Mouse (Mus musculus): ENCODE data around the gene Tbc1d8. TPM values are rescaled to one million over a fixed set of nuclear protein-coding genes. Genes with fewer than 3 reads are reported as not detected.

Tbc1d8 gene
- polyA plus RNA-seq, 1 experiment from 2014 or later = 13.2 TPM

DNA sequence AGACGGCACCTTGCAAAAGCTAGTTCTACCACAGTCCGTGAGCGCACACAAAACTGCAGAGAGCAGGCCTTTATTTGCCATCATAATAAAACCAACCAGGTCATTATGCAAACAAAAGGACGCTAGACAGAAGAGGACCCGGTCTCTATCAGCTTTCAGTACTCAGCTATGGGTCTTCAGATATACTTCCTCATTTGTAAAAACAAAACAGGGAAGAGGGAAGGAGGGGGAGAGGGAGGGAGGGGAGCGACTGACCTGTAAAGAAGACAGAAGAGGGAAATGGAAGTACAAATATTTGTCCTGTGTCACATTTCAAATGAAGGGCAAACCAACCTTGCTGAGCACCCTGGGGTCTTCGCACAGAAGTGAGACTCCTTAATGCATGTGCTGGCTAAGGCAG is 69.9 kb downstream of the Tbc1d8 start:
- peaks cover 4 to 7% of the 10 kb centered on the region in 2 experiments; a peak in 1 of 4 replicates for H3K4me1 ChIP-seq (ENCODE audit: control insufficient read depth in 2 of 2, insufficient read depth in 2 of 2, low read length in 2 of 2)
- H3K36me3 ChIP-seq (ENCODE audit: control insufficient read depth, insufficient read depth, low read length) = 0 out of 2 replicates have a peak, but pooled peaks cover 3% of the 10 kb centered on the region
- H3K27ac ChIP-seq (replicated peaks in 1 of 2; ENCODE audit: control insufficient read depth in 1 of 2, insufficient read depth in 1 of 2, low read depth in 2 of 2, low read length in 2 of 2) = no peak overlapping the region
- H3K27me3 ChIP-seq (ENCODE audit: control insufficient read depth, insufficient read depth, low read length) = no peaks in the 10 kb centered on the region
- no peak overlapping the region for H3K9ac ChIP-seq (ENCODE audit: low read length)
- no peaks in the 10 kb centered on the region for H3K9me3 ChIP-seq (ENCODE audit: control insufficient read depth, low read length)
- no peak for ATAC-seq (ENCODE audit: insufficient number of reproducible peaks, insufficient read depth, low FRiP score, low read depth)
- no peak overlapping the region for H3K4me2 ChIP-seq (ENCODE audit: low read length)
- no peak overlapping the region for H3K4me3 ChIP-seq (ENCODE audit: control insufficient read depth in 1 of 2, insufficient read depth in 1 of 2, low read depth in 1 of 2, low read length in 2 of 2)
- 75% methylated on average over 7 of the region's 7 CpGs for WGBS

DNA sequence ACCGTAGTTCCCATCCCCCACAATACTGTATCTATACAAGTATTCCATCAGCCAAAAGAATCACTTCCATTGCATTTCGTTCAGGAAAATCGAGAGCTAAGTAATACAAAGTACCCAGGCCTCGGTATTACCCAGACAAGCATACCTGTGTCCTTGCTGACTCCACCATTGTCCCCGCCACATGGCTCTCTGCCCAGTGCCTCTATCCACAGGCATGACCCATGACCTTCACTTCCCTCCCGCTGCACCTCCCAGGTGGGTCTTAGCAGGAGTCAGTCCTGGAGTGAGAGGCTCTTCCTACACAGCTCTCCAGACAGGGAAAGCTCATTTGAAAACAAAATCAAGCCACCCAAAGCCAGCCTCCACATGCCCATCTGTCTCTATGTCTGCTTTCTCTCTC is 70.4 kb downstream of the Tbc1d8 start:
- H3K9me3 ChIP-seq (ENCODE audit: control insufficient read depth, low read length) = no peaks in the 10 kb centered on the region
- H3K4me3 ChIP-seq (ENCODE audit: control insufficient read depth in 1 of 2, insufficient read depth in 1 of 2, low read depth in 1 of 2, low read length in 2 of 2) = no peak overlapping the region
- peaks cover 4 to 7% of the 10 kb centered on the region in 2 experiments; a peak in 1 of 4 replicates for H3K4me1 ChIP-seq (ENCODE audit: control insufficient read depth in 2 of 2, insufficient read depth in 2 of 2, low read length in 2 of 2)
- 0 out of 2 replicates have a peak, but pooled peaks cover 3% of the 10 kb centered on the region for H3K36me3 ChIP-seq (ENCODE audit: control insufficient read depth, insufficient read depth, low read length)
- H3K9ac ChIP-seq (ENCODE audit: low read length) = no peak overlapping the region
- no peak for ATAC-seq (ENCODE audit: insufficient number of reproducible peaks, insufficient read depth, low FRiP score, low read depth)
- WGBS = 86% methylated on average over 6 of the region's 6 CpGs
- no peak overlapping the region for H3K27ac ChIP-seq (replicated peaks in 1 of 2; ENCODE audit: control insufficient read depth in 1 of 2, insufficient read depth in 1 of 2, low read depth in 2 of 2, low read length in 2 of 2)
- H3K27me3 ChIP-seq (ENCODE audit: control insufficient read depth, insufficient read depth, low read length) = no peaks in the 10 kb centered on the region
- H3K4me2 ChIP-seq (ENCODE audit: low read length) = no peak overlapping the region

DNA sequence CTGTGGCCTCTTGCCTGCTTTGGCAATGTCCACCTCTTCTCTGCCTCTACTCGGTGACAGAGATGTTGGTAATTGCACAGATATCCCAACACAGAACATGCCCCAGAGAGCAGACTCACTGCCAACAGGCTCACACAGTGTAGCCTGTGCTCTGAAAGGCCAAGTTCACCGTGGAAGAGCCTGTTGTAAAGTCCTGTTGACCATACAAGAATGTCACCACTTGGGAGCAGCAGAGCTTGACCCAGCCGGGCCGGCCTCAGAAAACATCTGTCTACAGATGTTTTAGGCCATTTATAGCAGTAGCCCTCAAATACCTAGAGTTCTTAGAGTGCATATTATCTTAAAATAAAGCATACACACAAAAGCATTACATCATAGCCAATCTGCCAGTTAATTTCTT is 71.4 kb downstream of the Tbc1d8 start:
- Histone ChIP-seq H3K9ac (ENCODE audit: low read length) (no peak overlapping the region), H3K27ac (replicated peaks in 1 of 2; ENCODE audit: control insufficient read depth in 1 of 2, insufficient read depth in 1 of 2, low read depth in 2 of 2, low read length in 2 of 2) (no peak overlapping the region), H3K4me1 (ENCODE audit: control insufficient read depth in 2 of 2, insufficient read depth in 2 of 2, low read length in 2 of 2) (peaks cover 4 to 7% of the 10 kb centered on the region in 2 experiments; a peak in 1 of 4 replicates), H3K27me3 (ENCODE audit: control insufficient read depth, insufficient read depth, low read length) (no peaks in the 10 kb centered on the region), H3K9me3 (ENCODE audit: control insufficient read depth, low read length) (no peaks in the 10 kb centered on the region), H3K36me3 (ENCODE audit: control insufficient read depth, insufficient read depth, low read length) (peaks cover 11% of the 10 kb centered on the region; the same call in 1 of the 2 replicates), H3K4me3 (ENCODE audit: control insufficient read depth in 1 of 2, insufficient read depth in 1 of 2, low read depth in 1 of 2, low read length in 2 of 2) (no peak overlapping the region), H3K4me2 (ENCODE audit: low read length) (no peak overlapping the region)
- ATAC-seq (ENCODE audit: insufficient number of reproducible peaks, insufficient read depth, low FRiP score, low read depth) = no peak
- 51% methylated on average over 4 of the region's 4 CpGs for WGBS

DNA sequence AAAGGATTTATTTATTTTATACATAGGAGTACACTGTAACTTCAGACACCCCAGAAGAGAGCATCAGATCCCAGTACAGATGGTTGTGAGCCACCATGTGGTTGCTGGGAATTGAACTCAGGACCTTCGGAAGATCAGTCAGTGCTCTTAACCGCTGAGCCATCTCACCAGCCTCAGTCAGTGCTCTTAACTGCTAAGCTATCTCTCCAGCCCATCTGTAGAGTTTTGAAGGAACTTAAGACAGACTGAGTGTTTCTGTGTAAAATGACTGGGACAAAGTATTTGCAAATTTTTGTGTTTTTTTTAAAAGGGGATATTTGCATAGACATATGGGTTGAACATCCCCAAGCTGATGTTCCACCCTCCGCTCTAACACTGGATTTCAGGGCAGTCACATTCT is 78.4 kb downstream of the Tbc1d8 start:
- H3K27me3 ChIP-seq (ENCODE audit: control insufficient read depth, insufficient read depth, low read length) = no peaks in the 10 kb centered on the region
- H3K27ac ChIP-seq (replicated peaks in 1 of 2; ENCODE audit: control insufficient read depth in 1 of 2, insufficient read depth in 1 of 2, low read depth in 2 of 2, low read length in 2 of 2) = no peak overlapping the region
- H3K4me2 ChIP-seq (ENCODE audit: low read length) = no peak overlapping the region
- peaks cover 0 to 2% of the 10 kb centered on the region in 2 experiments; a peak in 2 of 4 replicates for H3K4me1 ChIP-seq (ENCODE audit: control insufficient read depth in 2 of 2, insufficient read depth in 2 of 2, low read length in 2 of 2)
- no peak overlapping the region for H3K9ac ChIP-seq (ENCODE audit: low read length)
- 88% methylated on average over 3 of the region's 3 CpGs for WGBS
- no peak for ATAC-seq (ENCODE audit: insufficient number of reproducible peaks, insufficient read depth, low FRiP score, low read depth)
- H3K4me3 ChIP-seq (ENCODE audit: control insufficient read depth in 1 of 2, insufficient read depth in 1 of 2, low read depth in 1 of 2, low read length in 2 of 2) = no peak overlapping the region
- H3K36me3 ChIP-seq (ENCODE audit: control insufficient read depth, insufficient read depth, low read length) = peaks cover 26% of the 10 kb centered on the region
- peaks cover 8% of the 10 kb centered on the region for H3K9me3 ChIP-seq (ENCODE audit: control insufficient read depth, low read length)

DNA sequence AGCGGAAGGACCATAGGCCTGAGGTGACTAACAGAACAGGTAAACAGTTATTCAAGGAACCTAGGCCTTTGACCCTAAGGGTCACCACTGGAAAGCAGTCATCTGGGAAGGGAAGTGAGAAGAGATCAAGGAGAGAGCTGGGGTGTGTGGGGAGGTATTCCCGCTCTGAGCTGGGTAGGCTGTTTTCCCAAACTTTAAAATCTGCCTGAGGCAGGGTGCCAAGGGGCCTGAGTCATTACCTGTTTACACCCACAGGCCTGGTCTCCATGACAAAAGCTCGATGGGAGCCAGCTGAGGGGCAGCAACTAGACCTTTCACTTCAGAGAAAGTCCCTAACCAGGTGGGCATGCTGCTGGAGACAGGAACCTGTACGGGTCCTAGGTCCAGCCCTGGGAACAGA is 79.3 kb downstream of the Tbc1d8 start:
- Histone ChIP-seq H3K27me3 (ENCODE audit: control insufficient read depth, insufficient read depth, low read length) (no peaks in the 10 kb centered on the region), H3K4me3 (ENCODE audit: control insufficient read depth in 1 of 2, insufficient read depth in 1 of 2, low read depth in 1 of 2, low read length in 2 of 2) (no peak overlapping the region), H3K9ac (ENCODE audit: low read length) (no peak overlapping the region), H3K4me1 (ENCODE audit: control insufficient read depth in 2 of 2, insufficient read depth in 2 of 2, low read length in 2 of 2) (peaks cover 0 to 2% of the 10 kb centered on the region in 2 experiments; a peak in 2 of 4 replicates), H3K4me2 (ENCODE audit: low read length) (no peak overlapping the region), H3K27ac (replicated peaks in 1 of 2; ENCODE audit: control insufficient read depth in 1 of 2, insufficient read depth in 1 of 2, low read depth in 2 of 2, low read length in 2 of 2) (no peak overlapping the region), H3K9me3 (ENCODE audit: control insufficient read depth, low read length) (peaks cover 8% of the 10 kb centered on the region), H3K36me3 (ENCODE audit: control insufficient read depth, insufficient read depth, low read length) (peaks cover 25% of the 10 kb centered on the region)
- peak; percentile 23; the same call in 1 of the 2 replicates for ATAC-seq (ENCODE audit: insufficient number of reproducible peaks, insufficient read depth, low FRiP score, low read depth)
- WGBS = 74% methylated on average over 4 of the region's 4 CpGs

DNA sequence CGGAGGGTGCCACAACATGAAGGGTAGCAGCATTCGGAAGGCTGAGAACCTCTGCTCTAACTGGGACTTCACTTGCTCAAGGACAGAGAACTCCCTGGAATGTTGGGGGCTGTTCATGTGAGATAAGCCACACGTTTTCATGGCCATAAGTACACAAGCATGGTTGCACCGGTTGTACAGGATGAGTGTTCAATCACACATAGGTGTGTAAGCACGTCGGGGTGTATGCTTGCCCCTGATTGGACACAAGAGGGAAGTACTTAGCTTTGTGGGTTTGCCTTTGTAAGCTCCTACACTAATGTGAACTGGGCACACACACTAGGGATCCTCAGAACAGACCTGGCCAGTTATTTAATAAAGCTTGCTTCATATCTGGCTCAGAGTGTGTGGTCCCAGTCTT is 80.3 kb downstream of the Tbc1d8 start:
- Histone ChIP-seq H3K27ac (replicated peaks in 1 of 2; ENCODE audit: control insufficient read depth in 1 of 2, insufficient read depth in 1 of 2, low read depth in 2 of 2, low read length in 2 of 2) (no peak overlapping the region), H3K4me3 (ENCODE audit: control insufficient read depth in 1 of 2, insufficient read depth in 1 of 2, low read depth in 1 of 2, low read length in 2 of 2) (no peak overlapping the region), H3K27me3 (ENCODE audit: control insufficient read depth, insufficient read depth, low read length) (no peaks in the 10 kb centered on the region), H3K9me3 (ENCODE audit: control insufficient read depth, low read length) (peaks cover 8% of the 10 kb centered on the region), H3K9ac (ENCODE audit: low read length) (no peak overlapping the region), H3K4me1 (ENCODE audit: control insufficient read depth in 2 of 2, insufficient read depth in 2 of 2, low read length in 2 of 2) (peaks cover 0 to 2% of the 10 kb centered on the region in 2 experiments; a peak in 2 of 4 replicates), H3K36me3 (ENCODE audit: control insufficient read depth, insufficient read depth, low read length) (peaks cover 32% of the 10 kb centered on the region), H3K4me2 (ENCODE audit: low read length) (no peak overlapping the region)
- no peak for ATAC-seq (ENCODE audit: insufficient number of reproducible peaks, insufficient read depth, low FRiP score, low read depth)
- 73% methylated on average over 6 of the region's 6 CpGs for WGBS

DNA sequence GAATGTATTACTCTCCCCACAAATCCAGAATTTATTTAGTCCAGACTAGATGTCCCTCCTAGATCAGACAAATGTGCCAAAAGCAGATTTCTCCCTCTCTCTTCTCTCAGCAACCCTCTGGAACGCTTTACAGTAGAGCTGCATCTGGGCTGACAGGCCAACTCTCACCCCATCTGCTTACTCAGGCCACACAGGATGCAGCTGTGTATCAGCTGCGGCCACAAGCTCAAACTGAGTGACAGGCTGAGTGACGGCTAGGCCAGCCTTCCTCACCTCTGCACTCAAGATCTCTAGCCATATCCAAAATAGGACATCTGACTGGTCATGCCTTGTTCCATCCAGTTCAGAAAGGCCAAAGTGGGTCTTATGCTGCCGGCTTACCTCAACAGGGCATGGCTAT is 82.2 kb downstream of the Tbc1d8 start:
- no peak for ATAC-seq (ENCODE audit: insufficient number of reproducible peaks, insufficient read depth, low FRiP score, low read depth)
- Histone ChIP-seq H3K36me3 (ENCODE audit: control insufficient read depth, insufficient read depth, low read length) (peaks cover 36% of the 10 kb centered on the region), H3K27ac (replicated peaks in 1 of 2; ENCODE audit: control insufficient read depth in 1 of 2, insufficient read depth in 1 of 2, low read depth in 2 of 2, low read length in 2 of 2) (no peak overlapping the region), H3K4me2 (ENCODE audit: low read length) (no peak overlapping the region), H3K4me1 (ENCODE audit: control insufficient read depth in 2 of 2, insufficient read depth in 2 of 2, low read length in 2 of 2) (peaks cover 0 to 2% of the 10 kb centered on the region in 2 experiments; a peak in 2 of 4 replicates), H3K4me3 (ENCODE audit: control insufficient read depth in 1 of 2, insufficient read depth in 1 of 2, low read depth in 1 of 2, low read length in 2 of 2) (no peak overlapping the region), H3K9ac (ENCODE audit: low read length) (no peak overlapping the region), H3K9me3 (ENCODE audit: control insufficient read depth, low read length) (peaks cover 8% of the 10 kb centered on the region), H3K27me3 (ENCODE audit: control insufficient read depth, insufficient read depth, low read length) (no peaks in the 10 kb centered on the region)
- 45% methylated on average over 4 of the region's 4 CpGs for WGBS

DNA sequence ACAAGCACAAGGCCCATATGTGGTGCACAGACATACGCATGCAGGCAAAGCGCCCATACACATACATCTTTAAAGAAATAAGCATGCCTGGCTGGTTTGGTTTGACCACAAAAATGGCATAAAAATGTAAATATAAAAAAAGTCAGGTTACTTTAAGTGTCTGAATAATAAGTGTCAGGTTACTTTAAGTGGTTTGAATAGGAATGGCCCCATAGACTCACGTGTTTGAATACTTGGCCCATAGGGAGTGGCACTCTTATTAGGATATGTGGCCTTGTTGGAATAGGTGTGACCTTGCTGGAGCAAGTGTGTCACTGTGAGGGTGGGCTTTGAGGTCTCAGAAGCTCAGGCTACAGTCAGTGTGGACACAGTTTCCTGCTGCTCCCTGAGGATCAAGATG is 83.9 kb downstream of the Tbc1d8 start:
- H3K27ac ChIP-seq (replicated peaks in 1 of 2; ENCODE audit: control insufficient read depth in 1 of 2, insufficient read depth in 1 of 2, low read depth in 2 of 2, low read length in 2 of 2) = no peak overlapping the region

More for the DNA sequence above, 83.9 kb downstream of the Tbc1d8 start:
- no peak overlapping the region for H3K9ac ChIP-seq (ENCODE audit: low read length)
- H3K9me3 ChIP-seq (ENCODE audit: control insufficient read depth, low read length) = peaks cover 8% of the 10 kb centered on the region
- H3K4me3 ChIP-seq (ENCODE audit: control insufficient read depth in 1 of 2, insufficient read depth in 1 of 2, low read depth in 1 of 2, low read length in 2 of 2) = no peak overlapping the region
- H3K27me3 ChIP-seq (ENCODE audit: control insufficient read depth, insufficient read depth, low read length) = no peaks in the 10 kb centered on the region
- H3K36me3 ChIP-seq (ENCODE audit: control insufficient read depth, insufficient read depth, low read length) = peaks cover 44% of the 10 kb centered on the region
- no peak for ATAC-seq (ENCODE audit: insufficient number of reproducible peaks, insufficient read depth, low FRiP score, low read depth)
- H3K4me2 ChIP-seq (ENCODE audit: low read length) = no peak overlapping the region
- WGBS = 90% methylated on average over 3 of the region's 3 CpGs
- H3K4me1 ChIP-seq (ENCODE audit: control insufficient read depth in 2 of 2, insufficient read depth in 2 of 2, low read length in 2 of 2) = peaks cover 0 to 2% of the 10 kb centered on the region in 2 experiments; a peak in 2 of 4 replicates

Data from heart, embryonic 14.5 days (tissue).